Comparison of ENCODE assay signal across 8 mouse cellular contexts in genomic region chr10:87503946-87504345, GRCm38 (mm10). TPM values are rescaled to one million over a fixed set of nuclear protein-coding genes. Genes with fewer than 3 reads are reported as not detected.
DNase-seq lines count a peak whose midpoint lies in the region; ATAC-seq lines count a peak whose summit lies in the region.

No protein-coding gene starts in this region.

- 3% methylated on average over 10 of the region's 10 CpGs for WGBS in heart, embryonic 12.5 days
- WGBS in forebrain, embryonic 11.5 days, result 1% methylated on average over 10 of the region's 10 CpGs

- no peak overlapping the region for H3K4me2 ChIP-seq in heart, embryonic 12.5 days
- H3K4me2 ChIP-seq in forebrain, embryonic 11.5 days (ENCODE audit: low read depth, low read length, severe bottlenecking), result no peak overlapping the region

- no peak overlapping the region for H3K9ac ChIP-seq in heart, embryonic 12.5 days
- no peak overlapping the region for H3K9ac ChIP-seq in forebrain, embryonic 11.5 days (ENCODE audit: low read length)

- H3K4me3 ChIP-seq in heart, embryonic 12.5 days, result no peak overlapping the region
- H3K4me3 ChIP-seq in forebrain, embryonic 11.5 days (ENCODE audit: low read depth, low read length), result no peak overlapping the region

- no peak overlapping the region for H3K27ac ChIP-seq in heart, embryonic 12.5 days (ENCODE audit: poor library complexity, severe bottlenecking)
- no peak overlapping the region for H3K27ac ChIP-seq in forebrain, embryonic 11.5 days (ENCODE audit: low read depth, low read length)

- no peaks in the 10 kb centered on the region for H3K9me3 ChIP-seq in heart, embryonic 12.5 days (replicated peaks)
- no peaks in the 10 kb centered on the region for H3K9me3 ChIP-seq in forebrain, embryonic 11.5 days (ENCODE audit: control insufficient read depth, low read length)

- no peaks in the 10 kb centered on the region for H3K4me1 ChIP-seq in heart, embryonic 12.5 days (replicated peaks)
- H3K4me1 ChIP-seq in forebrain, embryonic 11.5 days (replicated peaks; ENCODE audit: control insufficient read depth, insufficient read depth, low read length), result peaks cover 27% of the 10 kb centered on the region

- peak; percentile 20 to 70 for DNase-seq in heart, adult 18-20 months
- peak; percentile 37 for DNase-seq in A20 (ENCODE audit: low read depth, low spot score)
- DNase-seq in adrenal gland, postnatal 36 days, result peak; percentile 60 to 61
- DNase-seq in forebrain, embryonic 11.5 days (ENCODE audit: low spot score), result peak; percentile 72
- peak; percentile 77 for DNase-seq in kidney, postnatal 10 days
- peak; percentile 62 for DNase-seq in mesoderm, embryonic 11.5 days (ENCODE audit: low read depth, low spot score)
- peak; percentile 65 for DNase-seq in splenic B cell, adult 2 months (ENCODE audit: low read depth, low spot score)

- H3K27me3 ChIP-seq in heart, embryonic 12.5 days (replicated peaks), result peaks cover 51% of the 10 kb centered on the region
- peaks cover 18% of the 10 kb centered on the region for H3K27me3 ChIP-seq in forebrain, embryonic 11.5 days (ENCODE audit: control insufficient read depth, insufficient read depth, low read length)
- no peaks in the 10 kb centered on the region for H3K27me3 ChIP-seq in splenic B cell, adult 2 months (ENCODE audit: control insufficient read depth, insufficient read depth, low read length, poor library complexity, severe bottlenecking)

- H3K36me3 ChIP-seq in heart, embryonic 12.5 days, result no peaks in the 10 kb centered on the region
- H3K36me3 ChIP-seq in forebrain, embryonic 11.5 days (ENCODE audit: control insufficient read depth, insufficient read depth, low read length), result no peaks in the 10 kb centered on the region
- no peaks in the 10 kb centered on the region for H3K36me3 ChIP-seq in splenic B cell, adult 2 months (ENCODE audit: control insufficient read depth, insufficient read depth, low read length, poor library complexity, severe bottlenecking)

- ATAC-seq in heart, embryonic 12.5 days (ENCODE audit: insufficient number of reproducible peaks, low FRiP score), result no peak
- ATAC-seq in forebrain, embryonic 11.5 days (replicated peaks; ENCODE audit: low FRiP score), result no peak

RNA-seq across cellular contexts. Expression of gene Ascl1, which starts 10.5 kb away (rescaled TPM):
- total RNA-seq in heart, adult 18-20 months (2021), result not detected
- polyA plus RNA-seq in heart, embryonic 12.5 days (2016; fragmentation: Nextera tagmentation; extraction: Ambion mirVana), result 0.19 TPM in 1 of 2 replicates, not detected in the other
- 1 to 10 TPM; 1.1 to 1.6 TPM for total RNA-seq in adrenal gland, postnatal 36 days (2021)
- 60.6 and 69.9 TPM in 2 replicates for polyA plus RNA-seq in forebrain, embryonic 11.5 days (2014; fragmentation: Nextera tagmentation; extraction: Ambion mirVana)

RNA-seq across cellular contexts. Expression of gene Pah, which starts 17.6 kb away (rescaled TPM):
- total RNA-seq in heart, adult 18-20 months (2021), result 10 to 100 TPM; 39.7 to 47.2 TPM
- polyA plus RNA-seq in heart, embryonic 12.5 days (2016; fragmentation: Nextera tagmentation; extraction: Ambion mirVana), result not detected in 2 replicates
- total RNA-seq in adrenal gland, postnatal 36 days (2021), result 1 to 10 TPM in 1 of 2 experiments, not detected in 1; 1.1 TPM
- not detected in 2 replicates for polyA plus RNA-seq in forebrain, embryonic 11.5 days (2014; fragmentation: Nextera tagmentation; extraction: Ambion mirVana)

Comparison
In these comparisons a context has a peak if more than half of its experiments do, and no peak if none do; other contexts are left out.
1. RNA of gene Pah, which starts 17.6 kb away (total RNA-seq): 39.7 to 47.2 TPM in heart, adult 18-20 months; 1.1 TPM in adrenal gland, postnatal 36 days; every median in the first group is over 10 times any median in the second.
2. Peak in every context shown above with its lines, with median percentiles within 50 percentile points of each other: DNase-seq.